Comparison of ENCODE assay signal across 13 mouse cellular contexts in the genomic region with DNA sequence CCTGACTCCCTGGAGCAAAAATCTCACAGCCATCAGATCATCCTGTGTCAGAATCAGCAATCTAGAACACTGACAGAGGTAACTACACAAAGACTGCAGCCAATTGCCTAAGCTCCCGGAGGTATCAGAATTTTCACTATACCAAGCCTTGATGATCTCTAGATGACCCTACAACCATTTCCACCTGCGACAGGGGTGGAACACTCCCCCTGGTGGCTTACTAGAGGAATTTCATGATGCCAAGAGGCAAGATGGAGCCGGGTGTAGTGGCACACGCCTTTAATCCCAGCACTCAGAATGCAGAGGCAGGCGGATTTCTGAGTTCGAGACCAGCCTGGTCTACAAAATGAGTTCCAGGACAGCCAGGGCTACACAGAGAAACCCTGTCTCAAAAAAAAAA. TPM values are rescaled to one million over a fixed set of nuclear protein-coding genes. Genes with fewer than 3 reads are reported as not detected.
DNase-seq lines count a peak whose midpoint lies in the region; ATAC-seq and TF ChIP-seq lines count a peak whose summit lies in the region.
"Had no signal": no experiment of that assay in that cellular context is flagged by ENCODE, and none has a peak within 500 bp of the region (broad histone marks: within the 10 kb centered on the region; RNA-seq: fewer than 3 reads in every experiment).

No protein-coding gene starts in this region.

- no peak for TF ChIP-seq POLR2A in thymus, adult 2 months (IDR thresholded peaks at IDR 0.05; ENCODE audit: control insufficient read depth, extremely low read depth, insufficient read depth, low read length, poor library complexity)

- peaks cover 11 to 21% of the 10 kb centered on the region in 2 experiments for H3K4me1 ChIP-seq in ES-E14 (ENCODE audit: control insufficient read depth in 2 of 2, insufficient read depth in 2 of 2, low read length in 2 of 2, poor library complexity in 1 of 2)
- no peaks in the 10 kb centered on the region for H3K4me1 ChIP-seq in thymus, adult 2 months (replicated peaks; ENCODE audit: control insufficient read depth, insufficient read depth, low read length)

- no peak for DNase-seq in left cerebral cortex, adult 2 months (ENCODE audit: extremely low spot score in 1 of 2, low spot score in 2 of 2)
- DNase-seq in left cerebral cortex, adult 8-10 months (ENCODE audit: low spot score in 2 of 2) = no peak
- DNase-seq in CD4-positive helper T cell, adult 2 months (ENCODE audit: low read depth, low spot score) = peak; percentile 38
- DNase-seq in ES-E14 (ENCODE audit: low read depth, low spot score) = no peak
- no peak for DNase-seq in embryo, embryonic 10 days (ENCODE audit: low spot score)
- no peak for DNase-seq in thymus, adult 2 months
- DNase-seq: cerebellum, adult 11 months; heart, postnatal 36 days; kidney, postnatal 10 days; thymus, postnatal 14 days had no signal

- no peaks in the 10 kb centered on the region for H3K36me3 ChIP-seq in ES-E14 (ENCODE audit: control insufficient read depth, insufficient read depth, low read length, poor library complexity, severe bottlenecking)
- H3K36me3 ChIP-seq in thymus, adult 2 months (ENCODE audit: control insufficient read depth, insufficient read depth, low read length) = no peaks in the 10 kb centered on the region
- H3K36me3 ChIP-seq: neural tube, embryonic 12.5 days had no signal

- ATAC-seq in inflammation-experienced regulatory T-cells, adult 6 months = peak; percentile 52

- H3K4me3 ChIP-seq in left cerebral cortex, adult 2 months = no peak overlapping the region
- no peak overlapping the region for H3K4me3 ChIP-seq in ES-E14 (ENCODE audit: insufficient read depth in 1 of 2, low read depth in 1 of 2, low read length in 2 of 2, poor library complexity in 1 of 2, severe bottlenecking in 1 of 2)
- no peak overlapping the region for H3K4me3 ChIP-seq in thymus, adult 2 months (ENCODE audit: control insufficient read depth, insufficient read depth, low read length)
- H3K4me3 ChIP-seq: neural tube, embryonic 12.5 days had no signal

- intact Hi-C loops in left cerebral cortex, adult 2 months (cut with DNase I) = loop anchor here (5.0 kb wide), 1 partner anchor 142 kb away; no protein-coding TSS in a partner anchor

- H3K9me3 ChIP-seq in ES-E14 (ENCODE audit: control insufficient read depth, insufficient read depth, low read depth, low read length) = no peaks in the 10 kb centered on the region
- H3K9me3 ChIP-seq: neural tube, embryonic 12.5 days had no signal

- TF ChIP-seq CTCF in left cerebral cortex, adult 2 months (IDR thresholded peaks at IDR 0.05) = peak; percentile 62
- TF ChIP-seq CTCF in thymus, adult 2 months (IDR thresholded peaks at IDR 0.05; ENCODE audit: borderline replicate concordance, control insufficient read depth, extremely low read depth, insufficient read depth, low read length, poor library complexity) = no peak

- H3K9ac ChIP-seq in ES-E14 (ENCODE audit: insufficient read depth, low read depth, low read length, poor library complexity, severe bottlenecking) = no peak overlapping the region
- H3K9ac ChIP-seq: neural tube, embryonic 12.5 days had no signal

- H3K27ac ChIP-seq in left cerebral cortex, adult 2 months = no peak overlapping the region
- no peak overlapping the region for H3K27ac ChIP-seq in ES-E14 (ENCODE audit: insufficient read depth, low read depth, low read length, poor library complexity, severe bottlenecking)
- H3K27ac ChIP-seq in thymus, adult 2 months (ENCODE audit: control insufficient read depth, insufficient read depth, low read length) = no peak overlapping the region
- H3K27ac ChIP-seq: neural tube, embryonic 12.5 days had no signal

- WGBS in thymus, adult 2 months = 67% methylated on average over 6 of the region's 6 CpGs

- no peaks in the 10 kb centered on the region for H3K27me3 ChIP-seq in thymus, adult 2 months (ENCODE audit: control insufficient read depth, insufficient read depth, low read length)
- H3K27me3 ChIP-seq: neural tube, embryonic 12.5 days had no signal

- in situ Hi-C loops in ES-E14 (cut with MboI; ENCODE audit: low sequenced_read_pairs in 2 of 2, unreplicated experiment in 2 of 2) = no loop called here

TF ChIP-seq in ES-E14, 5 proteins besides CTCF, POLR2A, EP300 and RAD21:
- TF ChIP-seq ZC3H11A (IDR thresholded peaks at IDR 0.05; ENCODE audit: borderline replicate concordance, low read depth, low read length) = no peak
- no peak for TF ChIP-seq HCFC1 (IDR thresholded peaks at IDR 0.05; ENCODE audit: borderline replicate concordance, insufficient read depth, low read length)
- peak; percentile 79; the same call in 1 of the 2 replicates for TF ChIP-seq ZNF384 (IDR thresholded peaks at IDR 0.05; ENCODE audit: low read depth, low read length)
- no peak for TF ChIP-seq CHD2 (IDR thresholded peaks at IDR 0.05; ENCODE audit: low read depth, low read length)

RNA-seq across cellular contexts. Expression of gene Mcam, which starts 10.0 kb away (rescaled TPM):
- 10 to 100 TPM in 1 of 2 experiments, 1 to 10 TPM in 1; 9.0 to 11.6 TPM for total RNA-seq in left cerebral cortex, adult 2 months (2021)
- total RNA-seq in left cerebral cortex, adult 8-10 months (2022) = 10 to 100 TPM; 12.0 to 15.2 (median 13.9) TPM
- total RNA-seq in ES-E14 (2012; rRNA removed) = 53.1 and 108 TPM in 2 replicates
- under 1 TPM in 1 of 3 experiments, not detected in 2; 0.69 TPM for polyA plus RNA-seq in inflammation-experienced regulatory T-cells, adult 6 months (2017; shearing (Covaris generic))
- polyA plus RNA-seq in thymus, adult 2 months (2012; rRNA removed) = 13.0 and 18.7 TPM in 2 replicates

RNA-seq across cellular contexts. Expression of gene Rnf26, which starts 11.0 kb away (rescaled TPM):
- total RNA-seq in left cerebral cortex, adult 2 months (2021) = 10 to 100 TPM; 32.7 to 33.1 TPM
- total RNA-seq in left cerebral cortex, adult 8-10 months (2022) = 10 to 100 TPM; 26.9 to 33.4 (median 30.6) TPM
- total RNA-seq in ES-E14 (2012; rRNA removed) = 19.9 and 23.1 TPM in 2 replicates
- polyA plus RNA-seq in inflammation-experienced regulatory T-cells, adult 6 months (2017; shearing (Covaris generic)) = 1 to 10 TPM; 3.9 to 8.2 (median 6.0) TPM
- polyA plus RNA-seq in thymus, adult 2 months (2012; rRNA removed) = 72.3 and 119 TPM in 2 replicates

RNA-seq across cellular contexts. Expression of gene Gm49380, which starts 11.0 kb away (rescaled TPM):
- under 1 TPM in 1 of 2 experiments, not detected in 1; 0.56 TPM for total RNA-seq in left cerebral cortex, adult 2 months (2021)
- under 1 TPM in 2 of 4 experiments, not detected in 2; 0.67 to 0.78 TPM for total RNA-seq in left cerebral cortex, adult 8-10 months (2022)
- 0.18 and 0.26 TPM in 2 replicates for total RNA-seq in ES-E14 (2012; rRNA removed)
- polyA plus RNA-seq in inflammation-experienced regulatory T-cells, adult 6 months (2017; shearing (Covaris generic)) = not detected
- not detected in 2 replicates for polyA plus RNA-seq in thymus, adult 2 months (2012; rRNA removed)

RNA-seq across cellular contexts. Expression of gene C1qtnf5, which starts 17.3 kb away (rescaled TPM):
- 10 to 100 TPM; 14.2 to 15.3 TPM for total RNA-seq in left cerebral cortex, adult 2 months (2021)
- total RNA-seq in left cerebral cortex, adult 8-10 months (2022) = 10 to 100 TPM; 24.1 to 32.7 (median 26.3) TPM
- total RNA-seq in ES-E14 (2012; rRNA removed) = 0.79 and 1.6 TPM in 2 replicates
- polyA plus RNA-seq in inflammation-experienced regulatory T-cells, adult 6 months (2017; shearing (Covaris generic)) = not detected
- polyA plus RNA-seq in thymus, adult 2 months (2012; rRNA removed) = 3.4 and 5.0 TPM in 2 replicates

RNA-seq across cellular contexts. Expression of gene Mfrp, which starts 22.8 kb away (rescaled TPM):
- 1 to 10 TPM in 1 of 2 experiments, under 1 TPM in 1; 0.82 to 1.6 TPM for total RNA-seq in left cerebral cortex, adult 2 months (2021)
- total RNA-seq in left cerebral cortex, adult 8-10 months (2022) = 1 to 10 TPM in 2 of 4 experiments, under 1 TPM in 2; 0.30 to 3.6 (median 0.95) TPM
- total RNA-seq in ES-E14 (2012; rRNA removed) = 0.09 and 0.11 TPM in 2 replicates
- polyA plus RNA-seq in inflammation-experienced regulatory T-cells, adult 6 months (2017; shearing (Covaris generic)) = not detected
- 0.09 TPM in 1 of 2 replicates, not detected in the other for polyA plus RNA-seq in thymus, adult 2 months (2012; rRNA removed)
- total RNA-seq: gastrocnemius, adult 8-10 months; heart, postnatal 36 days had no signal
